Mouse (Mus musculus) liver, embryonic 14 days (tissue): ENCODE results near the gene Ppa1. TPM values are rescaled to one million over a fixed set of nuclear protein-coding genes. Genes with fewer than 3 reads are reported as not detected.

Source experiments
- polyA plus RNA-seq: library from polyadenylated mRNA; depleted of rRNA; stranded (reverse); fragments of >200 nt; gene quantifications from 2 replicates; pipeline ENCODE4 v1.2.3, GENCODE M21; 2012; rRNA removed

Gene Ppa1
- polyA plus RNA-seq = 57.9 and 62.3 TPM in 2 replicates

DNA sequence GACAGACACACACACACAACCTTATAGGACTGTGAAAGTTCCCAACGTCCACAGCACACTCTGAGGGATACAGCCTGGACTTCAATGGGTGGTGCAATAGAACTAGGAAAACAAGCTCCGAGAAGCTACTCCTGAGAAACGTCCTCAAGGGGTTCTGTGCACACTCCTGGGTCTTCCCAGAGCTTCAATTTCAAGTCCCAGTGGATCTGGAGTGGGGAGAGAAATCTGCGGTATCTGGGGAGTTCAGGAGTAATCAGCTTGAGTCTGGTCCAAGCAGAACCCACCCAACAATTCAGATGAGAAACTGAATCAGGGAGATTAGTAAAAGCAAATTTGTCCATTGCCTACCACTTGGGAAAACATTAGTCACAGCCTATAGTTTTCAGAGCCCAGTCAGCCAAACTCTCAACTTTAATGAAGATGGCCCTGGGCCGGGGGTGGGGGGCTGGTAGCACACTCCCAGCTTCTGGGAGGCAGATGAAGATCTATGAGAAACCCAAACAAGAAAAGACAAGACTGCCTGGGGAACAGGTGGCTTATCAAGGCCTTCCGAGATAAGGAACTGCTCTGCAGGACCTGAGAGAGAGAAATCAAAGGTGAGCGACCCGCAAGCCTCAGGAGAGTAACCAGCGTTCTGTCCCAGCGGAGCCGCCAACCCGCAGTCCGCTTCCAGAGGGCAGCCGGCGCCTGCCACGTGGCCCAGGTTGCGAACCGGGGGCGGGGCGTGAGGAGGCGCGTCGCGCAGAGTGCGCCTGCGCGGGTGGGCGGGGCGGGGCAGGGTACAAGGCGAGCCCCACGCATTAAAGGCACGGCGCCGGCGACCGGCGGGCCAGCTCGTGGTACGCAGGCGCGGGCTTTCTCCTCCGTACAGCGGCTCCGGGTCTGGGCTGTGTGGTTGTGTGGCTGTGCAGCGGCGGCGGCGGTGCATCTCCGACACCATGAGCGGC, at the start of gene Ppa1:
Gene Ppa1 (plus strand): TSS at position 763 of the 947 bp plus-strand sequence.

DNA sequence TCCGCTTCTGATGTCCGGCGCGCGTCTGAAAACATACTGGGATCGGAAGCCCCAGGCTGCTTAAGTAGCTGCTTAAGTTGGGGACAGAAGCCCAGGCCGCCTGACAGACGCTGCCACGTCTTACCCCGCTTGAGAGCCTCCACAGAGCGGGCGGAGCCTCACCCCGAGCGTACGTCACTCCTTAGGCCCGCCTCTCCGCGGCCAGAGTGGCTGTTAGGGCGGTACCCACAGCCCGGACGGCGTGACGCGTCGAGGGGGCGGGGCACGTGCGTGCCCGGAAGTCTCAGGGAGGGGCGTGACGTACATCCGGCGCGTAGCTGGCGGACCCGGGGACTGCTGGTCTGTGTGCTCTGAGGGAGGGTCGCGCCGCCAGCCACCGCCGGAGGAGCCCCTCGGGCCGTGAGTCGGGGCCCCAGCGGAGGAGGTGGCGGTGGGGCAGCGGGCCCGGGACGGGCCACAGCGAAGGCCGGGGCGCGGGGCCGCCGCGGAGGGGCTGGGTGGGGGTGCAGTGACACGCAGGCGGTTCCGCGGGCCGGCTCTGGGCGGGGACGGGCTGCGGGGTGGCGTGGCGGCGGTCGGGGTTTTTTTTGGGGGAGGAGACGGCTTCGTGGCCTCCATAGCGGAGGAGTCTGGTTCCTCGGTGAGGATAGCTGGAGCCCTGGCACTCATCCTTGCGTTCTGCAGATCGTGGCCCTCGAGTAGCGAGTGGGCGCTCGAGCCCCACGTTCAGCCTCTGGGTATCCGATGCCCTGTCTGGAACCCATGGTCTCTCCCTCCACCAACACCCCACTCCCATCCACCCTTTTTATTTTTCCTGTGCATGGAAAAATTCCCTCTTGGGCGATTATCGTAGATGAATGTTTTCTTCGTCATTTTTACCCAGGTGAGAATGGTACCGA, 31.9 kb downstream of the Ppa1 start, which contains the start of gene Sar1a:
Gene Sar1a (plus strand): TSS at position 285 of the 899 bp plus-strand sequence.

DNA sequence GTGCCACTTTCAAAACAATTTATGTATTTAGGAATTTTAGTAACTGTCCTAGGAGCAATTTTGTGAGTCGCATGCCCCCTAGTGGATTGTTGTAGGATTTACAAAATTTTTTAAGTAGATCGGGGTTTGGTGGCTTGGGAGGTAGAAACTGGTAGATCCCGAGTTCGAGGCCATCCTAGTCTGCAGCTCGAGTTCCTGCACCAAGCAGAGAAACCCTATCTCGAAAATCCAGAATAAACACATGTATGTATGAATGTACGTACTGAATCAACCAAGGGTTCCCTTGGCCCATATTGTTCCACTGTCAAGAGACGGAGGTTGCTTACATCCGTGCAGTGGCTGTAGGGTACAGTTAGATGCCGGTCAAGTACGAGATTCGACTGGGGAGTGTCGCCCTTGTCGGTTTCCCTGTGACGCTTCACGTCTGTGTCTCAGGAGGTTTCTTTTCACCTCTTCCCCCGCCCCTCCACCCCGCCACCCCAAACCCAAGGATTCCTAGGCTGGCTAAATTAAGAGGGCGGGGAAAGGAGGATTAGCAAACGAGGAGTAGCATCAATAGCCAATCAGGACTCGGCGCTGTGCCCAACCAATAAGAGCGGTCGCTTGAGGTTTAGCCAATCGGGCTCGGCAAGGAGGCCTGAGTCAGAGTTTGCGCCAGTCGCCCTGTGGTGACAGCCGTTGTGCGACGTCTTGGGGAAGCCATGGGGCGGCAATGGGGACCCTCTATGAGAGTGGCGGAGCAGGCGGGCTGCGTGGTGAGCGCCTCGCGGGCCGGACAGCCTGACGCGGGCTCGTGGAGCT, 46.7 kb downstream of the Ppa1 start, which contains the start of gene Tysnd1:
Gene Tysnd1 (plus strand): TSS at position 645 of the 801 bp plus-strand sequence.

DNA sequence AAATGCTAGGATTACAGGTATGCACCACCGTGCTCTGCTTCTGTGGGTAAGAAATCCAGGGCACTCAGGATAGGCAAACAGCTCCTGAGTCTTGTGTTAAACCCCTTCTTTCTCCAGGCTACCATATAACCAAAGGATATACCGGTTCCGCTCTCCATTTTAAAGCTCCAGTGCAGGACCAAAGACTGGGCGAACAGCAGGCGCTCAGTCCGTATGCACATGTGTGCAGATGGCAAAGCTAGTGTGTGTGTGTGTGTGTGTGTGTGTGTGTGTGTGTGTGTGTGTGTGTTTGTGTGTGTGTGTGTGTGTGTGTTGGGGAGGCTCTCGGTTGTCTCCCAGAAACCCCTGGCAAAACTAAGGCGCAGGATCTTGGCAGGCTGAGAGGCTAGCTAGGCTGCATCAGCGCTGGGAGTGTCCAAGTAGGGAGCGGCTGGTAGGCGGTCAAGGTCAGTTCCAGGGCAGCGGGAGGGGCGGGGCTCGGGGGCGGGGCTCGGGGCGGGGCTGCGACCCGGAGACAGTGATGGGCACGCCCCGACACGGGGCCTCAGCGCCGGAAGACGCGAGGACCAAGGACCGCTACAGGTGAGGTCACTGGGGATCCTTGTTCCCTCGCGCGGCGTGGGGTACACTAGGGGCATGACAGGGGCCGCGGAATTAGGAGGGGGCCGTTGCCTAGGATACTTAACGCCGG, 66.6 kb downstream of the Ppa1 start, which contains the start of gene Aifm2:
Gene Aifm2 (plus strand): TSS at position 493 of the 691 bp plus-strand sequence.

Other genes starting within 250 kb of the Ppa1 start
- 0.36 and 0.53 TPM in 2 replicates for gene Nodal, start 230.6 kb upstream of the Ppa1 start, polyA plus RNA-seq
- gene Eif4ebp2, start 195.9 kb upstream of the Ppa1 start, polyA plus RNA-seq = 18.1 and 22.5 TPM in 2 replicates
- gene Lrrc20, start 172.8 kb upstream of the Ppa1 start, polyA plus RNA-seq = 6.1 and 6.6 TPM in 2 replicates
- gene Npffr1, start 53.1 kb upstream of the Ppa1 start, polyA plus RNA-seq = 0.01 TPM in 1 of 2 replicates, not detected in the other
- 38.5 and 46.2 TPM in 2 replicates for gene Sar1a, start 31.7 kb downstream of the Ppa1 start, polyA plus RNA-seq
- gene Tysnd1, start 47.0 kb downstream of the Ppa1 start, polyA plus RNA-seq = 12.6 and 15.2 TPM in 2 replicates
- gene Aifm2, start 66.7 kb downstream of the Ppa1 start, polyA plus RNA-seq = 2.0 and 2.1 TPM in 2 replicates
- gene H2afy2, start 135.6 kb downstream of the Ppa1 start, polyA plus RNA-seq = 1.5 and 1.8 TPM in 2 replicates